Mouse (Mus musculus) embryonic fibroblast, embryonic 13.5 days (primary cell): ENCODE data around the gene Orai2.

Experiments
- CTCF ChIP-seq: IDR thresholded peaks from 2 replicates; pipeline ENCODE4 v1.5.1; 2011; ENCODE audit warnings: mild to moderate bottlenecking, control low read depth, low read length, moderate library complexity, borderline replicate concordance; ENCODE audit not compliant: insufficient read depth
- POLR2A ChIP-seq: IDR thresholded peaks from 2 replicates; pipeline ENCODE4 v1.6.1; 2011; ENCODE audit warnings: low read depth, mild to moderate bottlenecking, control low read depth, low read length, moderate library complexity

DNA sequence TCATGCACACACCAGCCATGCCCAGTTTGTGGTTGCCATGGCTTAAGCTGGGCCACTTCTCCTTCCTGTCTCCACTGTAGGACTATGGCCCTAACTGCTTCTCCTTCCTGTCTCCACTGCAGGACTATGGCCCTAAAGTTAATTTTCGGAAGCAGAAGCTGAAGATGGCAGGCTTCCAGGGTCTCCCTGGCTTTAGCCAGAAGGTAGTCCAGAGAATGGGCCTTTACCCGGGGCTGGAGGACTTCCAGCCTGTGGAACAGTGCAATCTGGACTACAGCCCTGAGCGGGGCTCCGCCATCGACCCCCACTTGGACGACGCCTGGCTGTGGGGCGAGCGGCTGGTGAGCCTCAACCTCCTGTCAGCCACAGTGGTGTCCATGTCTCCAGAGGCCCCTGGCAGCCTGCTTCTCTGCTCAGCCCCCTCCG lies 30.4 kb downstream of the Orai2 start:
- no peak for TF ChIP-seq POLR2A
- no peak for TF ChIP-seq CTCF
